Comparison of ENCODE assay signal across 8 mouse cellular contexts in the genomic region with DNA sequence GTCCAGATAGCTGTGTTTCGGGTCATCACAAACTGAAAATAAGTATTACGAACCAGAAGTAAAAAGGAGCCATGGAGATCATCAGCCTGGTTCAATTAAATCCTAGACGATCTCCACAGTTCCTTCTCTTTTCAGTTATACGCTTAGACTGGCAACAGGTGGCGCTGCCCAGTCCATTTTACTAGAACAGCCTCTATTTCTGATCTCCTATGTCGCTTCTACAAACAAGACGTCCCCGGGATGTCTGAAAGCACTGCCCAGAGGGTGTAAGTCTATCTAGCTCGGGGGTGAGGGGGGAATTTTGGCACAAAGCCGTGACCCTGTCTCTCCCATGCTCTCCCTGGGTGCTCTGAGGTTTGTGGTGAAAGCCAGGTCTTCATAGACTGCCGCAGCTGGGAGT. TPM values are rescaled to one million over a fixed set of nuclear protein-coding genes. Genes with fewer than 3 reads are reported as not detected.
DNase-seq lines count a peak whose midpoint lies in the region; ATAC-seq lines count a peak whose summit lies in the region.

No protein-coding gene starts in this region.

- H3K4me1 ChIP-seq in forebrain, embryonic 16.5 days (replicated peaks; ENCODE audit: control insufficient read depth, insufficient read depth, low read length) = peaks cover 5% of the 10 kb centered on the region; the same call in 1 of the 2 replicates
- no peaks in the 10 kb centered on the region for H3K4me1 ChIP-seq in hindbrain, embryonic 11.5 days (replicated peaks; ENCODE audit: control insufficient read depth, insufficient read depth, low read length)

- 0 out of 2 replicates have a peak, but pooled peaks cover 2% of the 10 kb centered on the region for H3K27me3 ChIP-seq in forebrain, embryonic 16.5 days (replicated peaks; ENCODE audit: control insufficient read depth, insufficient read depth, low read length)
- no peaks in the 10 kb centered on the region; the same call in 1 of the 2 replicates for H3K27me3 ChIP-seq in hindbrain, embryonic 11.5 days (ENCODE audit: control insufficient read depth, insufficient read depth, low read length)

- peak overlapping the region; percentile 42 for H3K4me2 ChIP-seq in forebrain, embryonic 16.5 days (ENCODE audit: low read length)
- H3K4me2 ChIP-seq in hindbrain, embryonic 11.5 days (replicated peaks; ENCODE audit: low read depth, low read length) = peak overlapping the region; percentile 26

- no peak for ATAC-seq in forebrain, embryonic 16.5 days
- ATAC-seq in hindbrain, embryonic 11.5 days (ENCODE audit: low FRiP score) = no peak
- no peak for ATAC-seq in inflammation-experienced regulatory T-cells, adult 6 months

- no peak overlapping the region for H3K9ac ChIP-seq in forebrain, embryonic 16.5 days (replicated peaks; ENCODE audit: low read depth, low read length)
- H3K9ac ChIP-seq in hindbrain, embryonic 11.5 days (ENCODE audit: low read depth, low read length) = no peak overlapping the region

- no peak overlapping the region for H3K27ac ChIP-seq in forebrain, embryonic 16.5 days (ENCODE audit: low read length)
- H3K27ac ChIP-seq in hindbrain, embryonic 11.5 days (ENCODE audit: low read depth, low read length) = no peak overlapping the region

- 21% methylated on average over 11 of the region's 11 CpGs for WGBS in forebrain, embryonic 16.5 days
- 18% methylated on average over 11 of the region's 11 CpGs for WGBS in hindbrain, embryonic 11.5 days

- H3K4me3 ChIP-seq in forebrain, embryonic 16.5 days (replicated peaks; ENCODE audit: low read length) = 0 out of 2 replicates have a peak overlapping the region, but pooled peaks have one; percentile 5
- no peak overlapping the region for H3K4me3 ChIP-seq in hindbrain, embryonic 11.5 days (ENCODE audit: low read depth, low read length)

- peak; percentile 91 for DNase-seq in MN1 (ENCODE audit: low spot score)
- peak; percentile 32 for DNase-seq in c-Kit-positive CD71-negative TER-119-negative erythroid progenitor cells, embryonic 14.5 days (ENCODE audit: low read depth)
- DNase-seq in hindbrain, embryonic 11.5 days (ENCODE audit: low spot score) = peak; percentile 67
- peak; percentile 20 for DNase-seq in layer of hippocampus, adult 9-10 months (ENCODE audit: low spot score)
- peak; percentile 84 for DNase-seq in lung, postnatal 10 days
- peak; percentile 37 for DNase-seq in retina, postnatal 7 days (ENCODE audit: low read depth, low spot score)

- no peaks in the 10 kb centered on the region for H3K36me3 ChIP-seq in forebrain, embryonic 16.5 days (ENCODE audit: control insufficient read depth, insufficient read depth)
- no peaks in the 10 kb centered on the region for H3K36me3 ChIP-seq in hindbrain, embryonic 11.5 days (ENCODE audit: control insufficient read depth, insufficient read depth, low read length)

- no peaks in the 10 kb centered on the region for H3K9me3 ChIP-seq in forebrain, embryonic 16.5 days (ENCODE audit: control insufficient read depth, low read length)
- H3K9me3 ChIP-seq in hindbrain, embryonic 11.5 days (ENCODE audit: control insufficient read depth, low read length) = no peaks in the 10 kb centered on the region

RNA-seq across cellular contexts. Expression of gene Cyb5r3, which starts 37.8 kb away (rescaled TPM):
- polyA plus RNA-seq in forebrain, embryonic 16.5 days (2015; fragmentation: Nextera tagmentation; extraction: Ambion mirVana) = 92.1 and 112 TPM in 2 replicates
- polyA plus RNA-seq in hindbrain, embryonic 11.5 days (2014; fragmentation: Nextera tagmentation; extraction: Ambion mirVana) = 182 and 205 TPM in 2 replicates
- polyA plus RNA-seq in inflammation-experienced regulatory T-cells, adult 6 months (2017; shearing (Covaris generic)) = 10 to 100 TPM; 58.4 to 85.8 (median 76.2) TPM

RNA-seq across cellular contexts. Expression of gene A4galt, which starts 41.3 kb away (rescaled TPM):
- 2.4 and 2.8 TPM in 2 replicates for polyA plus RNA-seq in forebrain, embryonic 16.5 days (2015; fragmentation: Nextera tagmentation; extraction: Ambion mirVana)
- polyA plus RNA-seq in hindbrain, embryonic 11.5 days (2014; fragmentation: Nextera tagmentation; extraction: Ambion mirVana) = 1.7 and 1.8 TPM in 2 replicates
- not detected for polyA plus RNA-seq in inflammation-experienced regulatory T-cells, adult 6 months (2017; shearing (Covaris generic))

Comparison
In these comparisons a context has a peak if more than half of its experiments do, and no peak if none do; other contexts are left out.
1. DNase-seq: peak in every context shown above with its lines; median percentile 91 in MN1; 84 in lung, postnatal 10 days; 67 in hindbrain, embryonic 11.5 days; 37 in retina, postnatal 7 days; 32 in c-Kit-positive CD71-negative TER-119-negative erythroid progenitor cells, embryonic 14.5 days; 20 in layer of hippocampus, adult 9-10 months.